Mouse (Mus musculus): Measurements from ENCODE around the gene Sema3b. TPM values are rescaled to one million over a fixed set of nuclear protein-coding genes. Genes with fewer than 3 reads are reported as not detected.

Sema3b gene
- 24.9 and 27.5 TPM in 2 replicates for polyA plus RNA-seq (2015; fragmentation: Nextera tagmentation; extraction: Ambion mirVana)

DNA sequence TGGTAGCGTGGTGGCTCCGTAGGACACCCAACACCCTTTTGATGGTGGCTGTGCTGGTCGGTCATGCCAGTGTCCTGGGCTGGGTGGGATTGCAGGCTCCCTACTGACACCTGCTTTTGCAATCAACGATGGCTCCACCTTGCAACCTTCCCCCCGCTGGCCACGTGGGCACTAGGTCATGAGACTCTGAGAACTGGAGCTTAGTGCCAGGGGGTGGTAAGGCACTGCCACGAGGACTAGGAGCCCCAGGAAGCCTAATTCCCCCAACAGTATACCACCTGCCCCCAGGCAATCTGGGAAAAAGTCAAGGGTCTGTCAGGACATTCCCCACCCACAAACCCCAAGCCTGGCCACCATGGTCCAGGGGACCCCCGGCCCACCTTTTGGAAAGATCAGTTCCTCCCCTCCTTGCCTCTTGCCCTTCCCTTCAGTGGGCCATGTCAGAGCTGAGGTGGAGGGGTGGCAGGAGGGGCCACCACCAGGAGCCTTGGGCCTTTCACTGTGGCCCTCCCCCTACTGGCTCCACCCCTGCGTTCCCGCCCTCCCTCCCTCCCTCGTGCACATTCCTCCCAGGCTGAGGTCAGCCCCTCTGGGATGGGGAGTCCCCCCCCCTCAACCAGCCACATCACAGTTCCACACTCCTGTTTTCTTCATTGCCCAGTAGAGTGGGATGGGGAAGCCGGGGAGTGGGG lies at the start of gene Sema3b:
TSS of gene Sema3b (minus strand) at position 489 of the 692 bp plus-strand sequence.

DNA sequence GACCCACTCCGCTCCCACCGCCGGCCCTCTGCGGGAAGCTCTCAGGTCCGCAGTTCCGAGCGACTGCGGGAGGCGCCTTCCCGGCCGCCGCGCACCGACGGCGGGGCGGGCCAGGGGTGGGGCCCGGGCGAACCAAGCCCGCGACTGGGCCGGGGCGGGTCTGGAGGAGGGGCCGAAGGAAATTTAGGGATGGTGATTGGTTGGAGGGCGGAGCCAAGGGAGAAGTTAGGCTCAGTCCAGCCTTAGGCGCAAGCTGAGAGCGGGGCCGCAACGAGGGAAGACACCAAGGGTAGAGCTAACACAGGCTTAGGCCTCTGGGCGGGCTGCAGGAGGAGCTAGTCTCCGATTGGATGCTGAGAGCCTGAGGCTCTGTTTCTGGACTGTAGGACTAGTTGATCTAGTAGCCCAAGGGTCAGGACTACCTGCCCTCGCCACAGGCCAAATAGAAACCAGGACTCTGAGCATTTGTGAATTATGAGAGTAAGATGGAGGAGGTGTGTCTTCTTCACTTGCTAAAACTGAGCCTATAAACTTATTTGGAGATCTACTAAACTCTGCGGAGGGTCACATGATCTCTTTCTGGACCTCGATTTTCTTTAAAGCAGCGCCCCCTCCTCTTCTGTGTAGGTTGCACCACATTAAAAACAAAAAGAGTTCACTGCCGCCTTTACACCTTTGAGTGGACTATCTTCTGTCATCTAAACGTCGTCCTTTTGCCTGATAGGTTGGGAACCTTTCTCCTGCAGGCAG lies 26.4 kb upstream of the Sema3b start, which contains the start of gene Gnai2:
TSS of gene Gnai2 (minus strand) at position 89 of the 750 bp plus-strand sequence.

DNA sequence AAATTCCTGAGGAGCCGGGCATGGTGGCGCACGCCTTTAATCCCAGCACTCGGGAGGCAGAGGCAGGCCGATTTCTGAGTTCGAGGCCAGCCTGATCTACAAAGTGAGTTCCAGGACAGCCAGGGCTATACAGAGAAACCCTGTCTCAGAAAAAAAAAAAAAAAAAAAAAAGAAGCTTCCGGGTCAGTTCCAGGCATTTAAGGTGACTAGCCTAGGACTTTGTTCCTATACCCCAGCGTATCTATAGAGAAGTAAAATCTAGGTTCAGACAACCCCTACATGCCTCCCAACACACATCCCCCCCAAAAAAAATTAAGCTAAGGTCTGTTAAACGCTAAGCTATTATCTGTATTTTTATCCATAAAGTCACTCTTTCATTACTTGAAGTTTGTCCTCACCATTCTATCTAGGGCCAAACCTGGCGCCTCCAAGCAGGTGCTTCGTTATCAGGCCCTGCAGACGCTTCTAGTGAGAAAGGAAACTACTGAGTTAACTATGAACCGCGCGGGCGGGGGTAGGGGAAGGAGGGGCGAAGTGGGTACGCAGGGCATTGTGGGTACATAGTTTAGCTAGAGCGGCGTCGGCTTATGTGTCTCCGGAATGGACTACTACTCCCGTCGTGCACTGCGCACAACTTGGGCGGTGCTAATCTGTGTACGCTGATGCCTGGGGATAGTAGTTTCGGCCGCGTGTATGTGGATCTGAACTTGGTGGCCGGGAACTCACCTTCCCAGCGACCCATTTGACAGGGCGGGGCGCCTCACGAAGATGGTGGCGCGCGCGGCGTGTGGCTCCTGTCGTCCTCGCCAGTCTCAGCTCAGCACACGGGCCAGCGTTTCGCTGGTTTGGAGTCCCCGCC lies 21.8 kb downstream of the Sema3b start, which contains the start of gene Ifrd2:
TSS of gene Ifrd2 (plus strand) at position 669 of the 859 bp plus-strand sequence.

DNA sequence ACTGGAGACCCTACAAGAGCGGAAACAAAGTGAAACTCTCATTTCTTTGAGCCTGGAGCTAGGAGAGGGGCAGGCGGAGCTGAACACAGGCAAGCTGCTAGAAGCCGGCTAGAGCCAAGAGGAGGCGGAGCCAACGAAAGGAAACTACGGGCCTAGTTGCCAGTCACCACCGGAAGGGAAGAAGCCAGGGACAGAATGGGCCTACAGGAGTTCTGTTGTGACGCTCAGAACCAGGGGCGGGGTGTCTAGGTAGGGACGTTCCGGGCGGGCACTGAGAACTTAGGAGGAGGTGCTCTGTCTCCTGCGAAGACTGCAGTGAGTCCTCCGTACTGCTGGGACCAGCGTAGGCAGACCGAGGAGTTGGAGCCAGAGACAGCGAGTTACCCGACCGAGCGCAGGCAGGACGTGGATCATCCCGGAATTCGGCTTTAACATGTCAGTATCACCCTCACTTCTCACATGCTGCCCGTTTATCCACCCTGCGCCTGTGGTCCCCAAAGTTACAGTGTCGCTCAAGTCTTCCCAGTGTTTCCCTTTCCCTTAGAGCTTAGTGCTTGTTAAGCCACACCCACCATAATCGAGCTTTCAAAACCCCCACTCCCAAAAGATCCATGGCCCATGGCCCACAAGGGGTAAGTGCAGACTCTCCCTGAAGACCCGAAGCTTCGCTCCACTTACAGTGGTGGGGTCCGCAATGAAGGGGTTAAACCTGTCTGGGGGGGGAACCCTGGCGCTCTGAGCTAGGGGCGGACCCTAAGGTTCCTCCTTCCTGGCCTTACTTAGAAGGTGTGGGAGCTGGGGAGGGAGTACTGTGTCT lies 28.3 kb downstream of the Sema3b start, which contains the start of gene Hyal3:
TSS of gene Hyal3 (plus strand) at position 318 of the 817 bp plus-strand sequence.

DNA sequence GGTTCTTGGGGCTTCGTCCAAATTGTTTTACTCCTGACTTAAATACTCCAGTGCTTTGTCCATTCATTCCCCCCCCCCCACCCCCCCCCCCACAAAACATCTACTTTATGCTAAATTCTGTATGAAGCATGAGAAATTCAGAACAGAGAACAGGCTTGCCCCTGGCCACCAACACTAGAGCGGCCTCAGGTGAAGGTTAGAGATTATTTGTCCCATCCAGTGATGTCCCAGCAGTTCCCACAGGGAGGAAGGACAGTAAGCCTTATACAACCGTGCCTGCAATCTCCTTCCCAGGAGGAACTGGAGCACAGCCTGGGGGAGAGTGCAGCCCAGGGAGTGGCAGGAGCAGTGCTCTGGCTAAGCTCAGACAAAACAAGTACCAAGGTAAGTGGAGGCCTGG lies 30.4 kb downstream of the Sema3b start, which contains the start of gene Naa80:
TSS of gene Naa80 (plus strand) at position 301 of the 400 bp plus-strand sequence.

DNA sequence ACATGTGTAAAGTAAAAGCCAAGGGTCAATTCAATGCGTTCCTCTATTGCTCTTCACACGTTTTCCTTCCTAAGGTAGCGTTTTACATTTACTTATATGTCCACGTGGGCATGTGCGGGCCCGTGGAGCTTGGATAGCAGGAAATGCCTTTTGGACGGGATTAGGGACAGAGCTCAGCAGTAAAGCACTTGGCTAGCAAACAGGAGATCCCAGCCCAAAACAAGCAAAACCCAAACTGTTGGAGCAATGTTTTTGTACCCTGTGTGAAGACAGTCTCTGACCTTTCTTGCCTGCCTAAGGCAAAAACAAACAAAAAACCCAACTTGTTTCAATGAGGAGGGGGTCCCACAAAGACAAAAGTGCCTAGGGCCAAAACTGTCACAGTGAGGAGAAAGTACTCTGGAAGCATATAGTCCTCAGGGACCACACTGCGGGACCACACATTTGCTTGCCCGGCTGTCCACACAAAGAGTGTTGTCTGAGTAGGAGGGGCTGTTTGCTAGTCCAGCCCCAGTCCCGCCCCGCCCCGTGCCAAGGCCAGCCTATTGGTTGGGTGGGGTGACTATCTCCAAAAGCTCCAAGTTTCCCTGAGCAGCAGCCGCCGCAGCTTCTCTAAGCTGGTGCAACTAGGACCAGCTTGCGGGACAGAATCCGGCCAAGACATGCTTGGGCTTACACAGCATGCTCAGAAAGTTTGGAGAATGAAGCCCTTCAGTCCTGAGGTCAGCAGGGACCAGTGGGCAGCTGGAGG lies 32.5 kb downstream of the Sema3b start, which contains the start of gene Hyal1:
TSS of gene Hyal1 (plus strand) at position 571 of the 751 bp plus-strand sequence.

DNA sequence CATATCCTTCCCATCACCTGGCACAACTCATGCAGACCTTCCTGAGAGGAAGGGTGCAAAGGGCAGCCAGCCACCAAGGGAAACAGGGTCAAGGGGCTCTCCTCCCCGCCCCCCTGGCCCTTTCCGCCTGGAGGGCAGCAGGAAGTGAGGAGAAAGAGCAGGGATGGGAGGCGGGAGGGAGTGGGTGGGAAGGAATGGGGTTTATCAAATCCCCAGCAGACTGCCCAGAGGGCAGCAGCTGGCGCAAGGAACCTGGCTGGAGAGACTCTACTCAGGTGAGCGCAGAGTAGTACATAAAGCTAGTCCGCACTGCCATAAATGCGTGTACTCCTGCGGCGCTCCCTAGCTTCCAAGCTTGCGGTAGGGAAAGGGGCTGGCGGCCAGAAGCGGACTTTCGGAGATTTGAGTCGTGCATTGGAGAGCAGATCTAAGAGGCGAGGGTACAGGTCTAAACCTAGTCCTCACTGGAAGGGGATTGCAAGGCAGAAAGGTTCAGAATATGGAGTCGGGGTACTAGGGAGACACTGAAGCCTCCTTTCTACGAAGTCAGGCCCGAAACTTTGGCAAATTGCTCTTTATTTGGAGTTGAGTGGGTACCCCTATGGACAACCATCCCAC lies 41.2 kb downstream of the Sema3b start, which contains the start of gene Hyal2:
TSS of gene Hyal2 (plus strand) at position 244 of the 618 bp plus-strand sequence.

DNA sequence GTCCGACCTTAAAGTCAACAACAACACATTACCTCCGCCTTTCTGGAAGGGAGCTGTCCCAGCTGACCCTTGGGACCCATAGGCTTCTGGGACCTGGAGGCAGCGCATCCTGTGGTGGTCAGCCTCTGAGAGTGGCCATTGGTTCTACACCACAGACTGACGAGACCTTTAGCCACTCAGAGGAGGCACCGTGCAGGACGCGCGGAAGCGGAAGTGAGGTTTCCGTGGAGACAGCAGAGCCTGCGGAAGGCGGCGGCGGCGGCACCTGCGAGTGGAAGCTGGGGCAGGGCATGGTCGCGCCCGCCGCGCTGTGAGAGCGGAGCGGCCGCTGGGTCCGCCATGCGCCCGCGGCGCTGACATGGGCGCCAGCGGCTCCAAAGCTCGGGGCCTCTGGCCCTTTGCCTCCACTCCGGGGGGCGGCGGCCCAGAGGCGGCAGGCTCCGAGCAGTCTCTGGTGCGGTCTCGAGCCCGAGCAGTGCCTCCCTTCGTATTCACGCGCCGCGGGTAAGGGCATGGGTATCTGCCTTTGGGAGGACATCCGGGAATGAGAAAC lies 45.9 kb downstream of the Sema3b start, which contains the start of gene Tusc2:
TSS of gene Tusc2 (plus strand) at position 227 of the 553 bp plus-strand sequence.

DNA sequence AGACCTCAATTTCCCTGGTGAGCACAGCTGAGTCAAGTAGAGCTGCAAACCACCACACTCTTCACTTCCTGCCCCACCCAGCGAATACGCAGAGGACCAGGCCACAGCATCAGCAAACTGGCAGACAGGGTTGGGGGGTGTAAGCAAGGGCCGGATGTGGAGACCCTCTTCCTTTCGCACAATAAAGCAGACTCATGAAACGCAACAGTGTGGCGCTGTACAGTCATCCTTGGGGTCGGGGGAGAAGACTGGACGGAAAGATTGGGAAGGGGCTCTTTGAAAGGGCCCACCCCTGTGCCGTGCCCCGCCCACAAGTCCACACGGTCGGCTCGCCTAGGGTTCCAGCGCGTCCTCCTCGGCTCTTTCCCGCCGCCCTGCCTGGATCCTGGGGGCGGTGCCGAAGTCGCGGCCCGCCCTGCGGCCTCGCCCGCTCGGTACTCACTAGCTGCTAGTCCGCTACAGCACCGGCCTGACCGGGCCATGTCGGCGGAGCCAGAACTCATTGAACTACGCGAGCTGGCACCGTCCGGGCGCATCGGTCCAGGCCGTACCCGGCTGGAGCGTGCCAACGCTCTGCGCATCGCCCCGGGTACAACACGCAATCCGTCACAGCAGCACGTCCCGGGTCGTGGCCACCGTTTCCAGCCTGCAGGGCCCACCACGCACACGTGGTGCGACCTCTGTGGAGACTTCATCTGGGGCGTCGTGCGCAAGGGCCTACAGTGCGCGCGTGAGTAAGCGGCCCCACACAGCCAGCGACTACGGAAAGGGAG lies 57.7 kb downstream of the Sema3b start, which contains the start of gene Rassf1:
TSS of gene Rassf1 (plus strand) at position 439 of the 773 bp plus-strand sequence.

Other genes with a start within 250 kb of the Sema3b start
- 0.15 and 0.21 TPM in 2 replicates for gene Cacna2d2, start 209.6 kb downstream of the Sema3b start, polyA plus RNA-seq (2015; fragmentation: Nextera tagmentation; extraction: Ambion mirVana)
- 33.1 and 36.2 TPM in 2 replicates for gene Tmem115, start 75.3 kb downstream of the Sema3b start, polyA plus RNA-seq (2015; fragmentation: Nextera tagmentation; extraction: Ambion mirVana)
- 8.3 and 10.3 TPM in 2 replicates for gene Cyb561d2, start 67.0 kb downstream of the Sema3b start, polyA plus RNA-seq (2015; fragmentation: Nextera tagmentation; extraction: Ambion mirVana)
- gene Nprl2, start 67.0 kb downstream of the Sema3b start, polyA plus RNA-seq (2015; fragmentation: Nextera tagmentation; extraction: Ambion mirVana), result 15.7 and 18.0 TPM in 2 replicates
- 0.33 TPM in 1 of 2 replicates, not detected in the other for gene Zmynd10, start 61.9 kb downstream of the Sema3b start, polyA plus RNA-seq (2015; fragmentation: Nextera tagmentation; extraction: Ambion mirVana)
- 33.8 and 39.4 TPM in 2 replicates for gene Rassf1, start 57.7 kb downstream of the Sema3b start, polyA plus RNA-seq (2015; fragmentation: Nextera tagmentation; extraction: Ambion mirVana)
- 34.6 and 34.7 TPM in 2 replicates for gene Tusc2, start 46.0 kb downstream of the Sema3b start, polyA plus RNA-seq (2015; fragmentation: Nextera tagmentation; extraction: Ambion mirVana)
- 36.3 and 38.8 TPM in 2 replicates for gene Hyal2, start 41.3 kb downstream of the Sema3b start, polyA plus RNA-seq (2015; fragmentation: Nextera tagmentation; extraction: Ambion mirVana)
- 4.3 and 5.2 TPM in 2 replicates for gene Hyal1, start 32.3 kb downstream of the Sema3b start, polyA plus RNA-seq (2015; fragmentation: Nextera tagmentation; extraction: Ambion mirVana)
- 18.0 and 18.3 TPM in 2 replicates for gene Naa80, start 30.3 kb downstream of the Sema3b start, polyA plus RNA-seq (2015; fragmentation: Nextera tagmentation; extraction: Ambion mirVana)
- gene Hyal3, start 28.4 kb downstream of the Sema3b start, polyA plus RNA-seq (2015; fragmentation: Nextera tagmentation; extraction: Ambion mirVana), result 0.24 and 0.34 TPM in 2 replicates
- gene Ifrd2, start 21.6 kb downstream of the Sema3b start, polyA plus RNA-seq (2015; fragmentation: Nextera tagmentation; extraction: Ambion mirVana), result 32.7 and 34.9 TPM in 2 replicates
- gene Gnai2, start 26.1 kb upstream of the Sema3b start, polyA plus RNA-seq (2015; fragmentation: Nextera tagmentation; extraction: Ambion mirVana), result 200 and 252 TPM in 2 replicates
- 1.5 and 2.5 TPM in 2 replicates for gene Slc38a3, start 60.3 kb upstream of the Sema3b start, polyA plus RNA-seq (2015; fragmentation: Nextera tagmentation; extraction: Ambion mirVana)
- 0.32 and 1.1 TPM in 2 replicates for gene Gnat1, start 70.5 kb upstream of the Sema3b start, polyA plus RNA-seq (2015; fragmentation: Nextera tagmentation; extraction: Ambion mirVana)
- gene Sema3f, start 101.2 kb upstream of the Sema3b start, polyA plus RNA-seq (2015; fragmentation: Nextera tagmentation; extraction: Ambion mirVana), result 2.2 and 2.3 TPM in 2 replicates
- 66.5 and 71.1 TPM in 2 replicates for gene Rbm5, start 161.8 kb upstream of the Sema3b start, polyA plus RNA-seq (2015; fragmentation: Nextera tagmentation; extraction: Ambion mirVana)

Data from skeletal muscle tissue, postnatal 0 days (tissue).